Mouse (Mus musculus): Measurements from ENCODE around the gene Hba-a2. TPM values are rescaled to one million over a fixed set of nuclear protein-coding genes. Genes with fewer than 3 reads are reported as not detected.

The Hba-a2 gene
- total RNA-seq, 2 experiments from 2014 or later = 8,713 to 18,074 TPM

Other genes starting within 250 kb of the Hba-a2 start
- gene Il9r, start 96.2 kb upstream of the Hba-a2 start, total RNA-seq (2021) = not detected
- gene Snrnp25, start 91.1 kb upstream of the Hba-a2 start, total RNA-seq (2021) = 10 to 100 TPM; 11.1 to 12.4 TPM
- gene Rhbdf1, start 74.2 kb upstream of the Hba-a2 start, total RNA-seq (2021) = 10 to 100 TPM; 21.9 to 25.0 TPM
- gene Mpg, start 70.0 kb upstream of the Hba-a2 start, total RNA-seq (2021) = 1 to 10 TPM; 5.1 to 6.0 TPM
- gene Nprl3, start 28.8 kb upstream of the Hba-a2 start, total RNA-seq (2021) = 10 to 100 TPM; 26.8 to 29.8 TPM
- not detected for gene Hba-x, start 20.1 kb upstream of the Hba-a2 start, total RNA-seq (2021)
- gene Hba-a1, start 13.0 kb upstream of the Hba-a2 start, total RNA-seq (2021) = over 10,000 TPM in 1 of 2 experiments, 1,000 to 10,000 TPM in 1; 9,129 to 20,531 TPM
- 1 to 10 TPM in 1 of 2 experiments, under 1 TPM in 1; 0.70 to 1.9 TPM for gene Hbq1b, start 9.5 kb upstream of the Hba-a2 start, total RNA-seq (2021)
- 1 to 10 TPM; 1.3 to 2.0 TPM for gene Hbq1a, start 3.6 kb downstream of the Hba-a2 start, total RNA-seq (2021)
- 1 to 10 TPM; 5.8 to 7.7 TPM for gene Sh3pxd2b, start 51.3 kb downstream of the Hba-a2 start, total RNA-seq (2021)
- gene Ubtd2, start 158.9 kb downstream of the Hba-a2 start, total RNA-seq (2021) = 1 to 10 TPM; 6.3 to 8.9 TPM
- under 1 TPM in 1 of 2 experiments, not detected in 1; 0.61 TPM for gene Efcab9, start 235.6 kb downstream of the Hba-a2 start, total RNA-seq (2021)
- gene Stk10, start 236.8 kb downstream of the Hba-a2 start, total RNA-seq (2021) = 10 to 100 TPM in 1 of 2 experiments, 1 to 10 TPM in 1; 9.8 to 11.0 TPM

Measured in heart, postnatal 25 days (tissue).